Mouse (Mus musculus): ENCODE data around the gene Iqca.

DNA sequence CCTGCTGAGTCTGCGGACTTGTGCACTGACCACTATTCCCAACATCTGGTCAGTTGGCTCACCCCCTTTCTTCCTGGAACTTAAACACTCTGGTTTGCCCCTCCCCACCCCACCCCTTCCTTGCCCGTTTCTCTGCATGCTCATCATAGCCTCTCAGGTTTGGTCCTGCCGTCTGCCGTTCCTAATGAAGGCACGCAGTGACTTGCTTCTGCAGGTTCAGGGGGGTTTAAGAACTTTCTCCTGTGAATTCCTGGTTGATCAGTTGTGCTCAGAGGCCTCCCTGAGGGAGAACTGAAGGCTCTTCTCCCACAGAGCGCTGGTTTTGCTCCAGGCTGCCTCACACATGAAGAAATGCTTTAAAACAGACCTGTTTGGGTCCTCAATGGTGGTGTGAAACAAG lies 30.4 kb upstream of the Iqca start:
- TF ChIP-seq CTCF (IDR thresholded peaks at IDR 0.05; ENCODE audit: borderline replicate concordance, extremely low read depth, insufficient read depth, insufficient read length), result no peak
- TF ChIP-seq POLR2A (IDR thresholded peaks at IDR 0.05; ENCODE audit: borderline replicate concordance, extremely low read depth, insufficient read depth, insufficient read length, poor library complexity, severe bottlenecking), result no peak

All from brain, embryonic 14.5 days (tissue).